Mouse (Mus musculus) lung, embryonic 15.5 days (tissue): ENCODE measurements around the gene Mlh1. TPM values are rescaled to one million over a fixed set of nuclear protein-coding genes. Genes with fewer than 3 reads are reported as not detected.

Experiments
- ATAC-seq: fragments of 200-750 bp; cut with Nextera tagmentation; 2 replicates; pipeline ENCODE4 v1.8.0; 2017; ENCODE audit warnings: moderate number of reproducible peaks, borderline replicate concordance; ENCODE audit not compliant: low FRiP score, low TSS enrichment; ENCODE audit errors: extremely low read depth
- H3K27ac ChIP-seq: fragments of 300-500 bp; sonication (generic); 2 replicates; pipeline ENCODE4 v1.5.1; 2015; ENCODE audit warnings: moderate library complexity, mild to moderate bottlenecking, inconsistent platforms
- H3K27me3 ChIP-seq: fragments of 300-500 bp; sonication (generic); 2 replicates; pipeline ENCODE4 v1.6.1; 2015; ENCODE audit warnings: inconsistent platforms
- H3K36me3 ChIP-seq: fragments of 300-500 bp; sonication (generic); 2 replicates; pipeline ENCODE4 v1.6.1; 2015; ENCODE audit warnings: inconsistent platforms
- H3K4me1 ChIP-seq: fragments of 300-500 bp; sonication (generic); 2 replicates; pipeline ENCODE4 v1.6.1; 2015; ENCODE audit warnings: inconsistent platforms
- H3K4me2 ChIP-seq: fragments of 300-500 bp; sonication (generic); 2 replicates; pipeline ENCODE4 v1.6.1; 2015; ENCODE audit warnings: inconsistent platforms, mild to moderate bottlenecking, moderate library complexity
- H3K4me3 ChIP-seq: fragments of 300-500 bp; sonication (generic); 2 replicates; pipeline ENCODE4 v1.5.1; 2015; ENCODE audit warnings: mild to moderate bottlenecking, inconsistent platforms
- H3K9ac ChIP-seq: fragments of 300-500 bp; sonication (generic); 2 replicates; pipeline ENCODE4 v1.6.1; 2015; ENCODE audit warnings: inconsistent platforms
- H3K9me3 ChIP-seq: fragments of 300-500 bp; sonication (generic); 2 replicates; pipeline ENCODE4 v1.6.1; 2016; ENCODE audit warnings: inconsistent platforms
- WGBS: fragments of 180-500 bp; shearing (Covaris S2); methylation state at CpG from one replicate; pipeline ENCODE4 v1.1.7; 2015; 5-methylcytosine and 5-hydroxymethylcytosine counted together
- polyA plus RNA-seq: library from polyadenylated mRNA; unstranded; fragments of >200 nt; fragmentation: Nextera tagmentation; extraction: Ambion mirVana; gene quantifications from 2 replicates; pipeline ENCODE4 v1.2.1, GENCODE M21; 2015

Gene Mlh1
- polyA plus RNA-seq, 1 experiment from 2014 or later: 37.8 TPM

DNA sequence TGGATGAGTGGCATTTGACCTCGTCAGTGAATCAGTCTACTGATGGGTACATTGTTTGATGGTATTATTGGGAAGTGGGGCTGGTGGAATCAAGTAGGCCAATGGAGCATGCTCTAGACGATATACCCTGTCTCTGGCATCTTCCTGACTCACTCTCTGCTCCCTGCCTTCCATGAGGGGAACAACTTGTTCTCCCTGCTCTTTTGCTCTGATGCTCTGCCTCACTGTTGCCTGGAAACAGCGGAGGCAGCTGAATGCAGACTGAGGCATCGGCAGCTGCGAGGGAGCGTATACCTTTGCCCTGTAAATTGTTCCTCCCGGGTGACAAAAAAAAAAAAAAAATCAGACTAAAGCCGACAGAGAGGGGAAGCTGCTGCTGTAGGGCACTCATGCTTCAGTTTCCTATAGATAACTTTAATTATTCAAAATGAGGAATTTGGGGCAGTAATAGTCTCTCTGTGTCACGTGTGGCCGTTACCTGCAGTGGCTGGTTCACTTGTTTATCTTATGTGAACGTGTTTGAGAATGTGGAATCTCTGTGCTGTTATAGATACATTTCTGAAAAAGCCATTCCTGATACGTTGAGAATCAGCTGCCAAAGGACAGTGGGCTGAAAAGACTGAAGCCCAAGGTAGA, 30.7 kb upstream of the Mlh1 start:
- Histone ChIP-seq H3K4me2 (no peak overlapping the region), H3K9ac (no peak overlapping the region), H3K4me3 (no peak overlapping the region), H3K36me3 (no peaks in the 10 kb centered on the region), H3K9me3 (no peaks in the 10 kb centered on the region), H3K27ac (no peak overlapping the region), H3K4me1 (0 out of 2 replicates have a peak, but pooled peaks cover 6% of the 10 kb centered on the region), H3K27me3 (no peaks in the 10 kb centered on the region)
- ATAC-seq: no peak
- 48% methylated on average over 12 of the region's 12 CpGs for WGBS

DNA sequence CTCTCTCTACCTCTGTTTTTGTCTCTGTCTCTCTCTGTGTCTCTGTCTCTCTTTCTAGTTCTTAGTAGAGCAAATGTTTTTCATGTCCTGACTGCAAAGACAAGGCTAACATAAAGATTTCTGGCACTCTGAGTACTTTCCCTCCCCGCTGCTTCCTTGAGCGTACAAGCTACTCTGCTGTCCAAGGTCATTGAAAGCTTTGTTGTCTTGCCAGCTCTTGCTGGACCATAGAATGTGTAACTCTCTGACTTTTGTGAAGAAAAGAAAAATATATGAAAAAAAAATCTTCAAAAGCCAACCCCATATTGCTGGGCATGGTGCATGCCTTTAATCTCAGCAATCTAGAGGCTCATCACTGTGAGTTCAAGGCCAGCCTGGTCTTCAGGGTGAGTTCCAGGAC, 27.0 kb upstream of the Mlh1 start:
- Histone ChIP-seq H3K36me3 (no peaks in the 10 kb centered on the region), H3K27ac (0 out of 2 replicates have a peak overlapping the region, but pooled peaks have one; percentile 22), H3K27me3 (no peaks in the 10 kb centered on the region), H3K9me3 (no peaks in the 10 kb centered on the region), H3K4me3 (no peak overlapping the region), H3K4me1 (0 out of 2 replicates have a peak, but pooled peaks cover 10% of the 10 kb centered on the region), H3K4me2 (no peak overlapping the region), H3K9ac (no peak overlapping the region)
- 36% methylated on average over 2 of the region's 2 CpGs for WGBS
- peak; percentile 71; the same call in 1 of the 2 replicates for ATAC-seq

DNA sequence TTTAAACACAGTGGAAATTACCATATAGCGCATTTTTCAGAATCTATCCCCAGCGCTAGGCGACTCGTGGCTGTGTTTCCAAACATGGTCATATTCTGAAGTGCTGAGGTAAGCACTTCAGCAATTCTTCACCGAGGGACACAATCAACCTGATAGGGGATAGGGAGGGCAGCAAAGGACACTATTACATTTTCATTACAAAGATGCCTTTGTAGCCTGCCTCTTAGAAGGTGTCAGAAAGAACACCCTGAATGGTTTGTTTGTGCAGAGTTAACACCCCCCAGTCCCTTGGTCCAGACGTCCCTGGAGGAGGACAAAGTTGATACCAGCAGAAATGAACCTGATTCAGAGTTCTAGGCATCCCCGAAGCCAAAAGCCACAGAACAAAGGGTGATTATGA, 24.8 kb upstream of the Mlh1 start:
- H3K4me1 ChIP-seq: 0 out of 2 replicates have a peak, but pooled peaks cover 10% of the 10 kb centered on the region
- no peak overlapping the region for H3K4me3 ChIP-seq
- no peak overlapping the region for H3K9ac ChIP-seq
- no peaks in the 10 kb centered on the region for H3K36me3 ChIP-seq
- no peak overlapping the region for H3K27ac ChIP-seq
- H3K9me3 ChIP-seq: no peaks in the 10 kb centered on the region
- WGBS: 49% methylated on average over 7 of the region's 7 CpGs
- no peaks in the 10 kb centered on the region for H3K27me3 ChIP-seq
- ATAC-seq: no peak
- H3K4me2 ChIP-seq: no peak overlapping the region

GRCm38 (mm10) chr9:111295323-111295722, 23.7 kb upstream of the Mlh1 start:
- no peak overlapping the region for H3K27ac ChIP-seq
- WGBS: 81% methylated on average over 2 of the region's 2 CpGs
- no peak overlapping the region for H3K4me2 ChIP-seq
- ATAC-seq: no peak
- H3K4me3 ChIP-seq: no peak overlapping the region
- 0 out of 2 replicates have a peak, but pooled peaks cover 10% of the 10 kb centered on the region for H3K4me1 ChIP-seq
- H3K9me3 ChIP-seq: no peaks in the 10 kb centered on the region
- no peaks in the 10 kb centered on the region for H3K27me3 ChIP-seq
- H3K36me3 ChIP-seq: no peaks in the 10 kb centered on the region
- no peak overlapping the region for H3K9ac ChIP-seq

DNA sequence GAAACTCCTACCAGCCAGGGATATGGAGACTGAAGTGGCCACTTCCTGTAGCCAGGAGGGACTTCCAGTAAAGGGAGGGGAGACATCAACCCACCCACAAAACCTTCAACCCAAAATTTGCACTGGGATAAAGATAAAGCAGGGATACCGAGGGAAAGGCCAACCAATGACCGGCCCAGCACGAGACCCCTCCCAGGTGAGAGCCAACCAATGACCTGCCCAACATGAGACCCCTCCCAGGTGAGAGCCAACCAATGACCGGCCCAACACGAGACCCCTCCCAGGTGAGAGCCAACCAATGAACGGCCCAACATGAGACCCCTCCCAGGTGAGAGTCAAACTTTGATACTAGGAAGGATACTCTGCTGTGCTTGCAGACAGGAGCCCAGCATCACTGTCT, 23.3 kb upstream of the Mlh1 start:
- H3K9ac ChIP-seq: no peak overlapping the region
- WGBS: 89% methylated on average over 6 of the region's 6 CpGs
- H3K27me3 ChIP-seq: no peaks in the 10 kb centered on the region
- no peak overlapping the region for H3K4me3 ChIP-seq
- H3K36me3 ChIP-seq: no peaks in the 10 kb centered on the region
- no peak overlapping the region for H3K4me2 ChIP-seq
- no peaks in the 10 kb centered on the region for H3K9me3 ChIP-seq
- H3K4me1 ChIP-seq: 0 out of 2 replicates have a peak, but pooled peaks cover 10% of the 10 kb centered on the region
- ATAC-seq: no peak
- H3K27ac ChIP-seq: no peak overlapping the region

- WGBS: 75% methylated on average over 4 of the region's 4 CpGs
Observed at GRCm38 (mm10) chr9:111293234-111293633, 21.6 kb upstream of the Mlh1 start.

GRCm38 (mm10) chr9:111290539-111291100, 19.0 kb upstream of the Mlh1 start:
- WGBS: 67% methylated on average over 11 of the region's 11 CpGs
- no peaks in the 10 kb centered on the region for H3K9me3 ChIP-seq
- H3K36me3 ChIP-seq: no peaks in the 10 kb centered on the region
- H3K9ac ChIP-seq: no peak overlapping the region
- no peak for ATAC-seq
- H3K4me1 ChIP-seq: peaks cover 5% of the 10 kb centered on the region; the same call in 1 of the 2 replicates
- H3K27me3 ChIP-seq: no peaks in the 10 kb centered on the region
- H3K27ac ChIP-seq: no peak overlapping the region
- H3K4me3 ChIP-seq: no peak overlapping the region
- H3K4me2 ChIP-seq: no peak overlapping the region

More at GRCm38 (mm10) chr9:111293234-111293633, 21.6 kb upstream of the Mlh1 start:
- Histone ChIP-seq H3K36me3 (no peaks in the 10 kb centered on the region), H3K4me1 (0 out of 2 replicates have a peak, but pooled peaks cover 12% of the 10 kb centered on the region), H3K27me3 (no peaks in the 10 kb centered on the region), H3K9me3 (no peaks in the 10 kb centered on the region), H3K4me2 (no peak overlapping the region), H3K27ac (no peak overlapping the region), H3K4me3 (no peak overlapping the region), H3K9ac (no peak overlapping the region)
- ATAC-seq: no peak

DNA sequence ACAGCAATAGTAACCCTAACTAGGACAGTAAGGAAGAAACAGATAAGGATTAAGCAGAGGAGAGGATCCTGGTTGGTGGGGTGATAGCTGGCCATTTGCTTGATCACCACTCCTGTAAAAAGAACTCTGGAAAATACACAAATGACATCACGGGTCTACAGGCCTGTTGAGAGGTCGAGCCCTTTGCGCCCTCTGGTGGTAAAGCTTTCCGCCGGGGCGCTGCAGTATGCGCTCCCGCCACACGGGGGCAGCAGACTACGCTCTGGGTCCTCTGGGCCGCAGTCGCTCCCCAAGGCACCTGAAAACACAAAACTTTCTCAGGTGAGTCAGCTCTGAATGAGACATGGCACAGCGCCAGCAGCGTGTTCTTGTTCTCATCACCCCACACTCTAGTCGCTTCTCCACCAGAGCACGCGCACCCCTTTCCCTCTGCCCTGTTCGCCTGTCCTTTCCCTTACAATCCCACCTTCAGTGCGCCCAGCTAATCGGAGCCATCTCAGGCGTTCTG, 18.3 kb upstream of the Mlh1 start:
- Histone ChIP-seq H3K9ac (no peak overlapping the region), H3K4me3 (no peak overlapping the region), H3K27ac (no peak overlapping the region), H3K4me2 (peak overlapping the region; percentile 44), H3K9me3 (no peaks in the 10 kb centered on the region), H3K4me1 (peaks cover 7% of the 10 kb centered on the region; the same call in 1 of the 2 replicates), H3K27me3 (no peaks in the 10 kb centered on the region), H3K36me3 (no peaks in the 10 kb centered on the region)
- peak; percentile 76 for ATAC-seq
- WGBS: 13% methylated on average over 21 of the region's 21 CpGs

- Histone ChIP-seq H3K36me3 (no peaks in the 10 kb centered on the region), H3K27me3 (no peaks in the 10 kb centered on the region), H3K9me3 (no peaks in the 10 kb centered on the region), H3K4me2 (peak overlapping the region; percentile 44), H3K9ac (no peak overlapping the region), H3K27ac (no peak overlapping the region), H3K4me3 (no peak overlapping the region), H3K4me1 (peaks cover 7% of the 10 kb centered on the region; the same call in 1 of the 2 replicates)
- 50% methylated on average over 9 of the region's 9 CpGs for WGBS
- peak; percentile 62 for ATAC-seq
Observed at GRCm38 (mm10) chr9:111289294-111289831, 17.8 kb upstream of the Mlh1 start.

GRCm38 (mm10) chr9:111287956-111288355, 16.4 kb upstream of the Mlh1 start:
- H3K9ac ChIP-seq: no peak overlapping the region
- H3K4me2 ChIP-seq: no peak overlapping the region
- H3K9me3 ChIP-seq: no peaks in the 10 kb centered on the region
- H3K36me3 ChIP-seq: no peaks in the 10 kb centered on the region
- no peak for ATAC-seq
- WGBS: 89% methylated on average over 4 of the region's 4 CpGs
- no peak overlapping the region for H3K4me3 ChIP-seq
- H3K27me3 ChIP-seq: no peaks in the 10 kb centered on the region
- H3K4me1 ChIP-seq: peaks cover 7% of the 10 kb centered on the region; the same call in 1 of the 2 replicates
- no peak overlapping the region for H3K27ac ChIP-seq

DNA sequence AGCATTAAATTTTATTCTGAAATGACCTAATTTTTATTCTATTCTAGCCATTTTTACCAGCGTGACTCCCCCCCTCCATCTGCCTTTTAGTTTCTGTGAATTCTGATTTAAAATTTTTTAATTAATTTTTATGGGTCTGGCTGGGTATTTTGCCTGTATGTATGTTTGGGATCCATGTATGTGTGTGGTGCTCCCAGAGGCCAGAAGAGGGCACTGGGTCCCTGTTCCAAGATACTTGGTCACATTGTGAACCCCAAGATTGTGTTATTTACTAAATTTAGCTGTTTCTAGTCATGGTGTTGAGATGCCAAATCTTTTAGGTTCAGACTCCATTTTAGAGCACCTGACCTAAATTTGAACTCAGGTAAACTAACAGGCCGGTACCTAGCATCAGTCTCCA, 14.9 kb upstream of the Mlh1 start:
- H3K4me2 ChIP-seq: no peak overlapping the region
- WGBS: 65% methylated on average over 2 of the region's 2 CpGs
- H3K27me3 ChIP-seq: no peaks in the 10 kb centered on the region
- H3K4me3 ChIP-seq: no peak overlapping the region
- H3K9me3 ChIP-seq: no peaks in the 10 kb centered on the region
- ATAC-seq: no peak
- peaks cover 7% of the 10 kb centered on the region; the same call in 1 of the 2 replicates for H3K4me1 ChIP-seq
- no peaks in the 10 kb centered on the region for H3K36me3 ChIP-seq
- H3K9ac ChIP-seq: no peak overlapping the region
- no peak overlapping the region for H3K27ac ChIP-seq

- H3K4me2 ChIP-seq: no peak overlapping the region
- peaks cover 7% of the 10 kb centered on the region; the same call in 1 of the 2 replicates for H3K4me1 ChIP-seq
- H3K4me3 ChIP-seq: no peak overlapping the region
- no peaks in the 10 kb centered on the region for H3K36me3 ChIP-seq
- H3K27ac ChIP-seq: no peak overlapping the region
- no peak for ATAC-seq
- no peaks in the 10 kb centered on the region for H3K9me3 ChIP-seq
- no peaks in the 10 kb centered on the region for H3K27me3 ChIP-seq
- H3K9ac ChIP-seq: no peak overlapping the region
- 9% methylated on average over 5 of the region's 5 CpGs for WGBS
Observed at GRCm38 (mm10) chr9:111285676-111286075, 14.1 kb upstream of the Mlh1 start.
